Mouse (Mus musculus): ENCODE results near the gene Slc4a8. TPM values are rescaled to one million over a fixed set of nuclear protein-coding genes. Genes with fewer than 3 reads are reported as not detected.
A peak's percentile ranks its signal among the peaks of the same experiment; 100 is the strongest.

Slc4a8 gene
- polyA plus RNA-seq (2016; fragmentation: Nextera tagmentation; extraction: Ambion mirVana) = 13.1 and 16.0 TPM in 2 replicates

DNA sequence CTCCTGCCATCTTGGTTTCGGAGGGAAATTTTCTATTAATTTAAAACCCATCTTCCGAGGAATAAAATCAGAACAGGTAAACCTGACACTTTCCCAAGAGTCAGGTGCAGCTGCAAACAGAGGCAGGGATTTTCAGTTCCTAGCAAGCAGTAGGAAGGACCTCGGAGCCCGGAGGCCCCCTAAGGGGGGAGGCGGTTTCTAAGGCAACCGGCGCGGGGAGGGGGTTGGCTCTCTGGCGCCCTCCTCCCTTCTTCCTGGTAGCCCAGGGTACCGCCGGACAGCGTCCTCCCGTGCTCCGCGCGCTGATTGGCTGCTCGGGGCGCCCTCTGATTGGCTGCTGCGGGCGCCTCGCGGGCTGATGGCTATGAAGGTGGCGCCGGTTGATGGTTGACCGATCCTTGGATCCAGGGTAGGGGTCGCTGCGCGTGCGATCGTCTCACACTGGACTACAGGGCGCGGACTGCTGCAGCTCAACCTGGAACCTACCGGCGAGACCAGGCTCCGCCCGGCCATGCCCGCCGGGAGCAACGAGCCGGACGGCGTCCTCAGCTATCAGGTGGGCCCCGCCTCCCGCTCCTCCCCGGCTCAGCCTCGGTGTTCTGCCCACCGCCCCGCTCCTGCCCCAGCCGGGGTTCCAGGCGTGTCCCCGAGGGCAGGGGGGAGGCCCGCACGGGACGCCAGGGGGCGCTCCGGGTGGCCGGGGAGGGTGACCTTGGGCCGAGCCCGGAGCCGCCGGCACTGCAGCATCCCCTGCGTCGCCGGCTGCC, at the start of gene Slc4a8:
TSS of gene Slc4a8 (plus strand) at position 329 of the 767 bp plus-strand sequence.
- H3K4me1 ChIP-seq = peaks cover 21% of the 10 kb centered on the region

DNA sequence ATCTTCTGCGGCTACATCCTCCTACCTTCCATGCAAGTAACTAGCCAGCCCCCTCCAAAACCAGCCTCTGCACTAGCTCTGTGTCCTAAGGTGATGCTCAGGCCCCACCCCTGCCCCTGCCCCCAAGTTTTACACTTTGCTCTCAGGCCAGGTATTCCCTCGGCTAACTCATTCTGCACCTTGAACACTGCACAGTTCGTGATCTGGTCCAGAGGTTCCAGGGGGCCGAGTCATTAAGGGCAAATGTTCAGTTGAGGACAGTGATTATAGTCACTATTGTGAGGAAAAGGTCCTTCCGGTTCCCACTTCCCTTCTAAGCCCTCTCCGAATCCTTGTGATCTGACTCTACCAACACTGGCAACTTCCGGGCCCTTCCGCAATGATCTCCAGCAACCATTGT, 47.1 kb upstream of the Slc4a8 start:
- Histone ChIP-seq H3K27ac (replicated peaks) (no peak overlapping the region), H3K4me3 (no peak overlapping the region), H3K27me3 (no peaks in the 10 kb centered on the region), H3K4me2 (replicated peaks) (no peak overlapping the region), H3K4me1 (peaks cover 6% of the 10 kb centered on the region; the same call in 1 of the 2 replicates), H3K36me3 (no peaks in the 10 kb centered on the region), H3K9me3 (no peaks in the 10 kb centered on the region), H3K9ac (replicated peaks) (no peak overlapping the region)
- WGBS = 87% methylated on average over 8 of the region's 8 CpGs
- no peak for ATAC-seq (ENCODE audit: low FRiP score, low read depth)

More for the DNA sequence above, at the start of gene Slc4a8:
- under 1% methylated on average over 59 of the region's 64 CpGs for WGBS
- Histone ChIP-seq H3K36me3 (no peaks in the 10 kb centered on the region), H3K4me3 (peak within 1 kb of the TSS; percentile 79), H3K9ac (replicated peaks) (peak within 1 kb of the TSS; percentile 75), H3K9me3 (no peaks in the 10 kb centered on the region), H3K4me2 (replicated peaks) (peak within 1 kb of the TSS; percentile 82), H3K27ac (replicated peaks) (peak within 1 kb of the TSS; percentile 89), H3K27me3 (peaks cover 4% of the 10 kb centered on the region; the same call in 1 of the 2 replicates)
- peak; percentile 97 for ATAC-seq (ENCODE audit: low FRiP score, low read depth)

- Histone ChIP-seq H3K27ac (replicated peaks) (no peak overlapping the region), H3K4me1 (peaks cover 6% of the 10 kb centered on the region; the same call in 1 of the 2 replicates), H3K27me3 (no peaks in the 10 kb centered on the region), H3K36me3 (no peaks in the 10 kb centered on the region), H3K4me2 (replicated peaks) (no peak overlapping the region), H3K9me3 (no peaks in the 10 kb centered on the region), H3K9ac (replicated peaks) (no peak overlapping the region), H3K4me3 (no peak overlapping the region)
- WGBS = 46% methylated on average over 9 of the region's 9 CpGs
- no peak for ATAC-seq (ENCODE audit: low FRiP score, low read depth)
These were observed 46.1 kb upstream of the Slc4a8 start for GRCm38 (mm10) chr15:100715399-100715993.

GRCm38 (mm10) chr15:100717933-100718332, 43.6 kb upstream of the Slc4a8 start:
- Histone ChIP-seq H3K9ac (replicated peaks) (no peak overlapping the region), H3K27me3 (no peaks in the 10 kb centered on the region), H3K4me3 (no peak overlapping the region), H3K9me3 (no peaks in the 10 kb centered on the region), H3K4me2 (replicated peaks) (no peak overlapping the region), H3K27ac (replicated peaks) (no peak overlapping the region), H3K36me3 (no peaks in the 10 kb centered on the region), H3K4me1 (peaks cover 6% of the 10 kb centered on the region; the same call in 1 of the 2 replicates)
- 81% methylated on average over 6 of the region's 6 CpGs for WGBS
- no peak for ATAC-seq (ENCODE audit: low FRiP score, low read depth)

GRCm38 (mm10) chr15:100718572-100718971, 43.0 kb upstream of the Slc4a8 start:
- Histone ChIP-seq H3K9me3 (no peaks in the 10 kb centered on the region), H3K4me3 (no peak overlapping the region), H3K36me3 (no peaks in the 10 kb centered on the region), H3K4me2 (replicated peaks) (no peak overlapping the region), H3K27ac (replicated peaks) (no peak overlapping the region), H3K27me3 (no peaks in the 10 kb centered on the region), H3K4me1 (peaks cover 6% of the 10 kb centered on the region; the same call in 1 of the 2 replicates), H3K9ac (replicated peaks) (no peak overlapping the region)
- WGBS = 76% methylated on average over 11 of the region's 11 CpGs
- ATAC-seq (ENCODE audit: low FRiP score, low read depth) = no peak

- no peak overlapping the region for H3K27ac ChIP-seq (replicated peaks)
- no peak overlapping the region for H3K4me3 ChIP-seq
- no peak overlapping the region for H3K9ac ChIP-seq (replicated peaks)
- no peaks in the 10 kb centered on the region for H3K27me3 ChIP-seq
- H3K36me3 ChIP-seq = no peaks in the 10 kb centered on the region
- peaks cover 6% of the 10 kb centered on the region; the same call in 1 of the 2 replicates for H3K4me1 ChIP-seq
- H3K4me2 ChIP-seq (replicated peaks) = no peak overlapping the region
- 93% methylated on average over 5 of the region's 5 CpGs for WGBS
- no peak for ATAC-seq (ENCODE audit: low FRiP score, low read depth)
- no peaks in the 10 kb centered on the region for H3K9me3 ChIP-seq
These were observed 42.3 kb upstream of the Slc4a8 start for GRCm38 (mm10) chr15:100719217-100719616.

DNA sequence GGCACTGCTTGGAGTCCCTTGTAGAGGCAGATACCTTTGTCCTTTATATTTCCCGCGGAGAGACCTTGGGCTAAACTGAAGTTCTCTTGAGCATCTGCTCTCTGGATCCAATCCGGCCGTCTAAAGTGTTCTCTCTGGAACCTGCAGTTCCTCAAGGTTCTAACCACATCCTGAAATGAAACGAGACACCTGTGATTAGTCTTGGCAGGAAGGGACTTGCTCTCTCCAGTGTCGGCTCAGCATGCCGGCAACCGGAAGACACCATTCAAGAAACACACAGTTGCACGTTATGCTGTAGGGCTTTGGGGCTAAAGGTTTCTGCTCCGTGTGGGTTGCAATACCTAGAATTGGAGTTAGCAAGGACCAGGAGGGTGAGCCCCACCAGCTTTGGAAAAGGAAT, 41.5 kb upstream of the Slc4a8 start:
- Histone ChIP-seq H3K9ac (replicated peaks) (no peak overlapping the region), H3K36me3 (no peaks in the 10 kb centered on the region), H3K27me3 (no peaks in the 10 kb centered on the region), H3K4me3 (no peak overlapping the region), H3K4me2 (replicated peaks) (no peak overlapping the region), H3K4me1 (peaks cover 6% of the 10 kb centered on the region; the same call in 1 of the 2 replicates), H3K27ac (replicated peaks) (no peak overlapping the region), H3K9me3 (no peaks in the 10 kb centered on the region)
- WGBS = 86% methylated on average over 10 of the region's 10 CpGs
- ATAC-seq (ENCODE audit: low FRiP score, low read depth) = no peak

- no peaks in the 10 kb centered on the region for H3K27me3 ChIP-seq
- no peaks in the 10 kb centered on the region for H3K9me3 ChIP-seq
- H3K27ac ChIP-seq (replicated peaks) = no peak overlapping the region
- no peak overlapping the region for H3K4me3 ChIP-seq
- H3K4me1 ChIP-seq = no peaks in the 10 kb centered on the region
- H3K36me3 ChIP-seq = no peaks in the 10 kb centered on the region
- 92% methylated on average over 5 of the region's 5 CpGs for WGBS
- ATAC-seq (ENCODE audit: low FRiP score, low read depth) = no peak
- H3K9ac ChIP-seq (replicated peaks) = no peak overlapping the region
- no peak overlapping the region for H3K4me2 ChIP-seq (replicated peaks)
These were observed 40.1 kb upstream of the Slc4a8 start for GRCm38 (mm10) chr15:100721445-100721844.

DNA sequence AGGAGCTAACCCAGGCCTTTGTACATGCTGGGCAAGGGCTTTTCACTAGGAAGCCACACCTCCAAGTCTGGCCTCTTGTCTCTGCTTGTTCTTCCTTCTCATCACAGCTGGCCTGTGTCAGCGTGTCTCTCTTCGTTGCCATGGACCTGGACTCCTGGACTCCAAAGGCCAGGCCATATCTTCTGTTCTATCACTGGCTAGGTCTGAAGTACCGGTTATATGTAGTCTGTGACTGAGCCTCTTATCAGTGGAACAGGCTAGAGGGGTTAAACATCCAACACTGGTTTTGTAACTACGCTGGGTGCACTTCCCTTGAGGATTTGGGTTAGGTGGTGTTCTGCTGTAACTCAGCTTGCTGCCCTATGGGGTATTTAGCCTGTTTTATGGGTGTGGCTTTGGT, 39.5 kb upstream of the Slc4a8 start:
- 69% methylated on average over 4 of the region's 4 CpGs for WGBS
- H3K27me3 ChIP-seq = peaks cover 6% of the 10 kb centered on the region
- no peak overlapping the region for H3K9ac ChIP-seq (replicated peaks)
- H3K36me3 ChIP-seq = no peaks in the 10 kb centered on the region
- no peaks in the 10 kb centered on the region for H3K4me1 ChIP-seq
- H3K4me2 ChIP-seq (replicated peaks) = no peak overlapping the region
- no peaks in the 10 kb centered on the region for H3K9me3 ChIP-seq
- no peak for ATAC-seq (ENCODE audit: low FRiP score, low read depth)
- no peak overlapping the region for H3K27ac ChIP-seq (replicated peaks)
- no peak overlapping the region for H3K4me3 ChIP-seq

DNA sequence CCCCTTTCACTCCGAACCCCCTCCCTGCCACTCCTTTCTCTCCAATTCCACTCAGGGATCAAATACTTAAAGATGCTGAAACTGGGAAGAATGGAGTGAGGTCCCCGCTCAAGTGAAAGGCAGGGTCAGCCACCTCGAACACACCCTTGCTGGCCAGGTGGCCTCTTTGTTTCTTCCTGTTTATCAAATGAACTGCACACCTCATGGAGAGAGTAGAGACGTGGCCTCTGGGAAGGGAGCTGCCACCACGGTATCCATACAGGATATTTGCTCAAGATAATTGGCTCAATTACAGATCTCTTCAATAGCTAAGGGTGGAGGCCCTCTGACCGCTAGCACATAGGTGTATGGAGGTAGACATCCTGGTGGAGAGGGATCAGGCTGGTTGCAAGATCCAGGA, 39.0 kb upstream of the Slc4a8 start:
- no peak overlapping the region for H3K4me2 ChIP-seq (replicated peaks)
- H3K9me3 ChIP-seq = no peaks in the 10 kb centered on the region
- H3K27ac ChIP-seq (replicated peaks) = no peak overlapping the region
- H3K4me1 ChIP-seq = no peaks in the 10 kb centered on the region
- H3K9ac ChIP-seq (replicated peaks) = no peak overlapping the region
- H3K4me3 ChIP-seq = no peak overlapping the region
- no peaks in the 10 kb centered on the region for H3K36me3 ChIP-seq
- WGBS = 80% methylated on average over 6 of the region's 6 CpGs
- H3K27me3 ChIP-seq = peaks cover 11% of the 10 kb centered on the region
- ATAC-seq (ENCODE audit: low FRiP score, low read depth) = no peak

- Histone ChIP-seq H3K4me3 (no peak overlapping the region), H3K4me2 (replicated peaks) (no peak overlapping the region), H3K9me3 (no peaks in the 10 kb centered on the region), H3K27ac (replicated peaks) (no peak overlapping the region), H3K9ac (replicated peaks) (no peak overlapping the region), H3K4me1 (no peaks in the 10 kb centered on the region), H3K27me3 (peaks cover 21% of the 10 kb centered on the region), H3K36me3 (no peaks in the 10 kb centered on the region)
- no peak for ATAC-seq (ENCODE audit: low FRiP score, low read depth)
- 85% methylated on average over 14 of the region's 14 CpGs for WGBS
These were observed 38.0 kb upstream of the Slc4a8 start for GRCm38 (mm10) chr15:100723505-100723904.

DNA sequence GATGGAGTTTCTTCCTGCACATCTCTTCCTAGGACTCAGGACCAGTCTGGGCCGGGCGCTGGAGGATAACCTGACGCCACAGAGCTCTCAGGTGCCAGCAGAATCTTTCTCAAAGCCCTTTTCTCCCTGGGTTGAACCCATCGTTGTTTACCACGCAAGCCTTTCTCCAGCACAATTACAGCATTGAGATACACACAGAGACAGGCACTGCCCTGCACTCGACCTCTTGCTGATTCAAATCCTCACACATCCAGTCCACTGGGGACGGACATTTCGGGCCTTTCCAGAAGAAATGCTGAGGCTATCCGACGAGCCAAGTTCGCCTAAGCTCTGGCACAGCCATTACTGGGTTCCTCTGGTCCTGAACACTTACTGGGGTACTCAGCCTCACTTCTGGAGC, 34.8 kb upstream of the Slc4a8 start:
- Histone ChIP-seq H3K9me3 (no peaks in the 10 kb centered on the region), H3K4me2 (replicated peaks) (no peak overlapping the region), H3K27ac (replicated peaks) (no peak overlapping the region), H3K27me3 (peaks cover 51% of the 10 kb centered on the region), H3K4me3 (no peak overlapping the region), H3K4me1 (peaks cover 11% of the 10 kb centered on the region), H3K36me3 (no peaks in the 10 kb centered on the region), H3K9ac (replicated peaks) (no peak overlapping the region)
- 86% methylated on average over 11 of the region's 11 CpGs for whole genome bisulfite sequencing
- no peak for ATAC-seq (ENCODE audit: low FRiP score, low read depth)
